28 mouse cellular contexts compared by ENCODE assay signal in genomic region chr2:153276440-153276839, GRCm38 (mm10). TPM values are rescaled to one million over a fixed set of nuclear protein-coding genes. Genes with fewer than 3 reads are reported as not detected.
DNase-seq lines count a peak whose midpoint lies in the region; ATAC-seq and TF ChIP-seq lines count a peak whose summit lies in the region.
"Had no signal": no experiment of that assay in that cellular context is flagged by ENCODE, and none has a peak within 500 bp of the region (broad histone marks: within the 10 kb centered on the region; RNA-seq: fewer than 3 reads in every experiment).

No protein-coding gene starts in this region.

- H3K4me1 ChIP-seq in CH12.LX (ENCODE audit: control insufficient read depth in 1 of 2, insufficient read depth in 2 of 2), result peaks cover 11 to 48% of the 10 kb centered on the region in 2 experiments
- H3K4me1 ChIP-seq in liver, postnatal 0 days (ENCODE audit: insufficient read depth), result peaks cover 3% of the 10 kb centered on the region; the same call in 1 of the 2 replicates
- H3K4me1 ChIP-seq: forebrain, embryonic 13.5 days; heart, embryonic 15.5 days had no signal

- dilution Hi-C loops in CH12.LX (cut with MboI; ENCODE audit: extremely low pct_ligation_motif_present, extremely low pct_unique_long_range_greater_than_20kb, low sequenced_read_pairs), result no loop called here

- H3K9me3 ChIP-seq in CH12.LX (replicated peaks; ENCODE audit: low read length), result peaks cover 4% of the 10 kb centered on the region
- H3K9me3 ChIP-seq in liver, postnatal 0 days (ENCODE audit: low read length), result no peaks in the 10 kb centered on the region
- H3K9me3 ChIP-seq: embryonic facial prominence, embryonic 10.5 days; embryonic facial prominence, embryonic 13.5 days; heart, embryonic 15.5 days; intestine, embryonic 15.5 days had no signal

- WGBS in liver, postnatal 0 days (ENCODE audit: insufficient replicate concordance), result 76% methylated on average over 8 of the region's 8 CpGs

- in situ Hi-C loops in CH12.LX (cut with MboI; ENCODE audit: low pct_ligation_motif_present, low pct_unique_long_range_greater_than_20kb, low sequenced_read_pairs), result no loop called here

- peak; percentile 59 for DNase-seq in CD4-positive, CD25-positive, alpha-beta regulatory T cell, adult 2 months (ENCODE audit: low read depth, low spot score)
- DNase-seq in CH12.LX (ENCODE audit: extremely low read depth), result no peak
- DNase-seq in induced T-regulatory cell, adult 2 months (ENCODE audit: low read depth), result peak; percentile 55
- DNase-seq in retina, embryonic 14.5 days (ENCODE audit: low spot score), result no peak
- no peak for DNase-seq in liver, postnatal 0 days
- no peak for DNase-seq in frontal cortex, postnatal 36 days (ENCODE audit: low spot score in 2 of 2)
- DNase-seq: adrenal gland, adult 2 months; adrenal gland, postnatal 14 days; cerebellum, adult 11 months; cerebellum, adult 8-10 months; cerebellum, postnatal 10 days; cerebellum, postnatal 36 days; embryo, embryonic 11 days; forebrain, postnatal 0 days; gastrocnemius, postnatal 25 days; heart, adult 18-20 months; heart, postnatal 10 days; heart, postnatal 36 days; kidney, adult 11 months had no signal

- no peak for TF ChIP-seq POLR2A in CH12.LX (IDR thresholded peaks at IDR 0.05; ENCODE audit: low read depth, low read length)

- H3K27ac ChIP-seq in CH12.LX (ENCODE audit: insufficient read depth, low read depth), result no peak overlapping the region
- no peak overlapping the region for H3K27ac ChIP-seq in liver, postnatal 0 days (ENCODE audit: low read depth)
- H3K27ac ChIP-seq: embryonic facial prominence, embryonic 10.5 days; embryonic facial prominence, embryonic 13.5 days; forebrain, embryonic 13.5 days; heart, embryonic 15.5 days; hindbrain, embryonic 14.5 days; hindbrain, postnatal 0 days; intestine, embryonic 15.5 days had no signal

- H3K9ac ChIP-seq in CH12.LX (ENCODE audit: insufficient read depth, low read depth), result no peak overlapping the region
- H3K9ac ChIP-seq in liver, postnatal 0 days (replicated peaks), result no peak overlapping the region
- H3K9ac ChIP-seq: embryonic facial prominence, embryonic 13.5 days; forebrain, embryonic 13.5 days; forebrain, postnatal 0 days; heart, embryonic 12.5 days; heart, embryonic 15.5 days; hindbrain, embryonic 14.5 days; intestine, embryonic 15.5 days had no signal

- no peak overlapping the region for H3K4me3 ChIP-seq in CH12.LX (replicated peaks in 1 of 3; ENCODE audit: low read depth in 2 of 3, low read length in 2 of 3, poor library complexity in 1 of 3)
- no peak overlapping the region for H3K4me3 ChIP-seq in liver, postnatal 0 days (ENCODE audit: low read depth, low read length)
- H3K4me3 ChIP-seq: embryonic facial prominence, embryonic 10.5 days; embryonic facial prominence, embryonic 13.5 days; erythroblast, embryonic 14.5 days; forebrain, embryonic 13.5 days; heart, embryonic 12.5 days; heart, embryonic 15.5 days; intestine, embryonic 15.5 days had no signal

- ATAC-seq in liver, postnatal 0 days, result no peak
- ATAC-seq: forebrain, embryonic 13.5 days; forebrain, postnatal 0 days; hindbrain, postnatal 0 days; intestine, embryonic 15.5 days had no signal

- H3K79me2 ChIP-seq in CH12.LX (replicated peaks; ENCODE audit: control insufficient read depth, extremely low read depth, insufficient read depth, poor library complexity, severe bottlenecking), result no peaks in the 10 kb centered on the region

- no peak for TF ChIP-seq EP300 in CH12.LX (IDR thresholded peaks at IDR 0.05; ENCODE audit: low read length)
- no peak for TF ChIP-seq EP300 in liver, postnatal 0 days (IDR thresholded peaks at IDR 0.05; ENCODE audit: low read depth)

- TF ChIP-seq RAD21 in CH12.LX (IDR thresholded peaks at IDR 0.05; ENCODE audit: low read depth, low read length), result no peak

- H3K36me3 ChIP-seq in CH12.LX (replicated peaks in 1 of 2; ENCODE audit: control insufficient read depth in 1 of 2, insufficient read depth in 1 of 2, low read length in 1 of 2), result no peaks in the 10 kb centered on the region
- no peaks in the 10 kb centered on the region for H3K36me3 ChIP-seq in liver, postnatal 0 days (replicated peaks; ENCODE audit: insufficient read depth, low read length)
- H3K36me3 ChIP-seq: embryonic facial prominence, embryonic 10.5 days; embryonic facial prominence, embryonic 13.5 days; heart, embryonic 12.5 days; heart, embryonic 15.5 days; intestine, embryonic 15.5 days had no signal

- H3K27me3 ChIP-seq in CH12.LX (replicated peaks), result no peaks in the 10 kb centered on the region
- no peaks in the 10 kb centered on the region for H3K27me3 ChIP-seq in liver, postnatal 0 days (ENCODE audit: insufficient read depth, low read length)
- H3K27me3 ChIP-seq: embryonic facial prominence, embryonic 13.5 days; forebrain, embryonic 13.5 days; heart, embryonic 12.5 days; heart, embryonic 15.5 days; intestine, embryonic 15.5 days had no signal

- H3K4me2 ChIP-seq in CH12.LX (ENCODE audit: insufficient read depth, low read depth, poor library complexity, severe bottlenecking), result no peak overlapping the region
- no peak overlapping the region for H3K4me2 ChIP-seq in liver, postnatal 0 days (ENCODE audit: low read depth, low read length)
- H3K4me2 ChIP-seq: embryonic facial prominence, embryonic 13.5 days; forebrain, embryonic 13.5 days; heart, embryonic 12.5 days; heart, embryonic 15.5 days; hindbrain, embryonic 14.5 days; intestine, embryonic 15.5 days had no signal

- TF ChIP-seq CTCF in CH12.LX (conservative IDR thresholded peaks at IDR 0.05 in 1 of 2, IDR thresholded peaks at IDR 0.05 in 1 of 2; ENCODE audit: low read depth in 2 of 2, low read length in 2 of 2), result no peak
- TF ChIP-seq CTCF in liver, postnatal 0 days (IDR thresholded peaks at IDR 0.05; ENCODE audit: low read depth), result no peak

TF ChIP-seq in CH12.LX, 34 proteins besides CTCF, POLR2A, EP300 and RAD21:
- TF ChIP-seq ZNF384 (IDR thresholded peaks at IDR 0.05; ENCODE audit: low read depth, low read length), result 0 out of 2 replicates have a peak, but pooled peaks have one; percentile 23
- no peak for TF ChIP-seq HCFC1 (IDR thresholded peaks at IDR 0.05; ENCODE audit: low read depth, low read length)
- TF ChIP-seq CHD2 (IDR thresholded peaks at IDR 0.05; ENCODE audit: low read length), result no peak

RNA-seq across cellular contexts. Expression of gene Kif3b, which starts 14.8 kb away (rescaled TPM):
- 9.9 and 10.6 TPM in 2 replicates for total RNA-seq in CH12.LX (2012; rRNA removed)
- total RNA-seq in CH12.LX (2014; rRNA removed), result 8.5 and 9.1 TPM in 2 replicates
- polyA plus RNA-seq in CH12.LX (2012; ENCODE audit: insufficient read length, low read depth), result 15.8 and 16.5 TPM in 2 replicates
- 1.3 and 1.7 TPM in 2 replicates for polyA plus RNA-seq in liver, postnatal 0 days (2015; fragmentation: Nextera tagmentation; extraction: Ambion mirVana)

RNA-seq across cellular contexts. Expression of gene Pofut1, which starts 35.1 kb away (rescaled TPM):
- 20.4 and 25.6 TPM in 2 replicates for total RNA-seq in CH12.LX (2012; rRNA removed)
- 19.4 and 22.8 TPM in 2 replicates for total RNA-seq in CH12.LX (2014; rRNA removed)
- 15.0 and 15.6 TPM in 2 replicates for polyA plus RNA-seq in CH12.LX (2012; ENCODE audit: insufficient read length, low read depth)
- 1.4 and 1.7 TPM in 2 replicates for polyA plus RNA-seq in liver, postnatal 0 days (2015; fragmentation: Nextera tagmentation; extraction: Ambion mirVana)

RNA-seq across cellular contexts. Expression of gene Plagl2, which starts 35.2 kb away (rescaled TPM):
- total RNA-seq in CH12.LX (2012; rRNA removed) (11.5 and 18.0 TPM in 2 replicates), CH12.LX (2014; rRNA removed) (5.1 and 8.1 TPM in 2 replicates)
- 36.6 and 52.7 TPM in 2 replicates for polyA plus RNA-seq in CH12.LX (2012; ENCODE audit: insufficient read length, low read depth)
- polyA plus RNA-seq in liver, postnatal 0 days (2015; fragmentation: Nextera tagmentation; extraction: Ambion mirVana), result 4.3 and 4.4 TPM in 2 replicates

RNA-seq across cellular contexts. Expression of gene Tspyl3, which starts 51.2 kb away (rescaled TPM):
- total RNA-seq in CH12.LX (2012; rRNA removed), result 9.6 and 10.2 TPM in 2 replicates
- 10.2 and 12.1 TPM in 2 replicates for total RNA-seq in CH12.LX (2014; rRNA removed)
- polyA plus RNA-seq in CH12.LX (2012; ENCODE audit: insufficient read length, low read depth), result 16.5 and 16.9 TPM in 2 replicates
- polyA plus RNA-seq in liver, postnatal 0 days (2015; fragmentation: Nextera tagmentation; extraction: Ambion mirVana), result 1.1 TPM in 2 replicates

Comparison
In these comparisons a context has a peak if more than half of its experiments do, and no peak if none do; other contexts are left out.
1. DNase-seq: peak in CD4-positive, CD25-positive, alpha-beta regulatory T cell, adult 2 months (single experiment) and induced T-regulatory cell, adult 2 months (single experiment); none in CH12.LX (single experiment), retina, embryonic 14.5 days (single experiment), liver, postnatal 0 days (single experiment) and frontal cortex, postnatal 36 days (0 of 2).